Mouse (Mus musculus) frontal cortex, adult 2 months (tissue): Measurements from ENCODE around the gene Cdc42ep5. TPM values are rescaled to one million over a fixed set of nuclear protein-coding genes. Genes with fewer than 3 reads are reported as not detected.

Experiments used
- DNase-seq, 2 experiments: peaks; one replicate each; pipeline ENCODE4 v3.0.0; 2022; ENCODE audit warnings: low spot score in 1 of 2; ENCODE audit errors: extremely low spot score in 1 of 2
- polyA plus RNA-seq: library from polyadenylated mRNA; depleted of rRNA; stranded (reverse); fragments of >200 nt; gene quantifications from 2 replicates; pipeline ENCODE4 v1.2.3, GENCODE M21; 2012; rRNA removed

The Cdc42ep5 gene
- polyA plus RNA-seq, 1 experiment: 3.9 TPM

- no peak for DNase-seq
Measured at GRCm38 (mm10) chr7:4127894-4128293, 36.8 kb downstream of the Cdc42ep5 start.

- DNase-seq: no peak
Measured at GRCm38 (mm10) chr7:4126992-4127785, 37.5 kb downstream of the Cdc42ep5 start.

GRCm38 (mm10) chr7:4125306-4125705 is 39.4 kb downstream of the Cdc42ep5 start:
- no peak for DNase-seq

- no peak for DNase-seq
Measured at GRCm38 (mm10) chr7:4124856-4125255, 39.8 kb downstream of the Cdc42ep5 start.

- peak; percentile 93 to 94 for DNase-seq
Measured at GRCm38 (mm10) chr7:4124315-4124759, 40.3 kb downstream of the Cdc42ep5 start.

- DNase-seq: peak; percentile 82 to 85
Measured at GRCm38 (mm10) chr7:4123732-4124131, 40.9 kb downstream of the Cdc42ep5 start.

GRCm38 (mm10) chr7:4122783-4123182 is 41.9 kb downstream of the Cdc42ep5 start:
- DNase-seq: no peak

- DNase-seq: peak in 1 of 2 experiments; percentile 51
Measured at GRCm38 (mm10) chr7:4122076-4122768, 42.4 kb downstream of the Cdc42ep5 start.

GRCm38 (mm10) chr7:4119976-4120921 is 44.4 kb downstream of the Cdc42ep5 start:
- DNase-seq: peak in 1 of 2 experiments; percentile 70

- DNase-seq: peak in 1 of 2 experiments; percentile 80
Measured at GRCm38 (mm10) chr7:4119344-4119902, 45.2 kb downstream of the Cdc42ep5 start, which contains the start of gene Ttyh1. Gene Ttyh1, plus strand, starts transcription at chr7:4119408.

GRCm38 (mm10) chr7:4117050-4117814 is 47.4 kb downstream of the Cdc42ep5 start:
- DNase-seq: peak in 1 of 2 experiments; percentile 77

- DNase-seq: no peak
Measured at GRCm38 (mm10) chr7:4111766-4112165, 52.9 kb downstream of the Cdc42ep5 start.

- DNase-seq: peak in 1 of 2 experiments; percentile 83
Measured at GRCm38 (mm10) chr7:4103411-4103810, 61.2 kb downstream of the Cdc42ep5 start.

Other genes starting within 250 kb of the Cdc42ep5 start
- gene Lilra6, start 249.4 kb downstream of the Cdc42ep5 start, polyA plus RNA-seq: 0.04 TPM in 1 of 2 replicates, not detected in the other
- 7.4 and 10.1 TPM in 2 replicates for gene Lair1, start 101.7 kb downstream of the Cdc42ep5 start, polyA plus RNA-seq
- 712 and 743 TPM in 2 replicates for gene Ttyh1, start 45.5 kb downstream of the Cdc42ep5 start, polyA plus RNA-seq
- 641 and 654 TPM in 2 replicates for gene Leng8, start 27.8 kb downstream of the Cdc42ep5 start, polyA plus RNA-seq
- 7.1 and 8.0 TPM in 2 replicates for gene Leng9, start 14.5 kb downstream of the Cdc42ep5 start, polyA plus RNA-seq
- gene Lilra5, start 72.9 kb upstream of the Cdc42ep5 start, polyA plus RNA-seq: 0.06 and 0.18 TPM in 2 replicates
- gene Ncr1, start 172.9 kb upstream of the Cdc42ep5 start, polyA plus RNA-seq: not detected in 2 replicates
- 0.02 TPM in 1 of 2 replicates, not detected in the other for gene Gp6, start 232.9 kb upstream of the Cdc42ep5 start, polyA plus RNA-seq